Mouse (Mus musculus) heart, postnatal 0 days (tissue): ENCODE data around the gene Nup188.

Source experiments
- CTCF ChIP-seq: IDR thresholded peaks from 2 replicates; pipeline ENCODE4 v1.5.1; 2016; ENCODE audit warnings: antibody characterized with exemption, control low read depth, low read depth
- EP300 ChIP-seq: IDR thresholded peaks from 2 replicates; pipeline ENCODE4 v1.6.1; 2016; ENCODE audit warnings: antibody characterized with exemption, low read depth

DNA sequence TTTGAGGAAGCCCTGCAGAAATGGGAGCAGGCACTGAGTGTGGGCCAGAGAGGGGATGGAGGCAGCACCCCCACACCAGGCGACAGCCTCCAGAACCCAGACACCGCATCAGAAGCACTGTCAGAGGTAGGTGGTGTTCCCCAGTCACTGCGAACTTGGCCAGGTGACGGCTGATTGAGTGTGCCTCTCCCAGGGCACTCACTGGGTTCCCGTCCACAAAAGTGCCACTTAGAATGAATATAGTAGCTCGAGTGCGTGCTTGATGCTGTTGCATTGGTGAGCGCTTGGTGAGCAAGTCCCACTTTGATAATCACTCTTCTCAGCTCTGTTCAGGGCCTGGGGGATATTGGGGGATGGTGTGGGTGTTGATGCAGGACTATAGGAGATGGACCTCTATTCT lies 85.3 kb downstream of the Nup188 start:
- TF ChIP-seq EP300: no peak
- no peak for TF ChIP-seq CTCF
